Mouse (Mus musculus): ENCODE results near the gene Pgm5. TPM values are rescaled to one million over a fixed set of nuclear protein-coding genes. Genes with fewer than 3 reads are reported as not detected.

The Pgm5 gene
- polyA plus RNA-seq, 1 experiment from 2014 or later = 7.3 TPM

DNA sequence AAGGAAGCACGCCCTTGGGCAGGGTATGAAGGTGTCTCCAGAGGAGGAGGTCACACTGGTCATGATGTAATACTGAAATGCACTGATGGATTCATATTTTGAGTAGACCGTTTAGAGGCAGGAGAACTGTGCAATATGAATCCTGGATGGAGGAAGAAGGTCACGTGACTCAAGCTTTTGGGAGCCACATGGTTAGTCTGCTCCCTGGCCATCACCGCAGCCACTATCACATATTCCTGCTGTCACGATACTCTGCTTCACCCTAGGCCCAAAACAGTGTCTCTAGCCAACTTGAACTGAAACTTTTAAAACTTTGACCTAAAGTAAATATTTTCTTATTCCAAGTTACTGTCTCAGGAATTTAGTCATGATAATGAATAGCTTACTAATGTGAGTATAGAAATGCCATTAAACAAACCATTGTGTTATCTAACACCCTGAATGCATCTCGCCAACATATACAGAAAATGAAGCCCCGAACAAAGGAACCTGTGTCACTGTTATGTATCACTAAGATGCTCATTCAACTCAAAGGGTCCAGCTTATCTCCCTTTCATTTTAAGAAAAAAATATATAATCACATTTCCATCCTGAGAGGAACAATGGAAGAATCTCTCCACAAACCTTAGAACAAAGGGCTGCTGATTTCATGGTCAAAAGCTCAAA lies 108.6 kb downstream of the Pgm5 start:
- H3K9me3 ChIP-seq = no peaks in the 10 kb centered on the region
- 0 out of 2 replicates have a peak overlapping the region, but pooled peaks have one; percentile 62 for H3K27ac ChIP-seq
- no peak overlapping the region for H3K9ac ChIP-seq
- no peak overlapping the region for H3K4me3 ChIP-seq (replicated peaks)
- ATAC-seq = no peak
- WGBS = 78% methylated on average over 7 of the region's 7 CpGs
- H3K4me2 ChIP-seq (replicated peaks) = no peak overlapping the region
- H3K27me3 ChIP-seq (replicated peaks) = no peaks in the 10 kb centered on the region
- H3K36me3 ChIP-seq = no peaks in the 10 kb centered on the region
- peaks cover 13% of the 10 kb centered on the region for H3K4me1 ChIP-seq (replicated peaks)

DNA sequence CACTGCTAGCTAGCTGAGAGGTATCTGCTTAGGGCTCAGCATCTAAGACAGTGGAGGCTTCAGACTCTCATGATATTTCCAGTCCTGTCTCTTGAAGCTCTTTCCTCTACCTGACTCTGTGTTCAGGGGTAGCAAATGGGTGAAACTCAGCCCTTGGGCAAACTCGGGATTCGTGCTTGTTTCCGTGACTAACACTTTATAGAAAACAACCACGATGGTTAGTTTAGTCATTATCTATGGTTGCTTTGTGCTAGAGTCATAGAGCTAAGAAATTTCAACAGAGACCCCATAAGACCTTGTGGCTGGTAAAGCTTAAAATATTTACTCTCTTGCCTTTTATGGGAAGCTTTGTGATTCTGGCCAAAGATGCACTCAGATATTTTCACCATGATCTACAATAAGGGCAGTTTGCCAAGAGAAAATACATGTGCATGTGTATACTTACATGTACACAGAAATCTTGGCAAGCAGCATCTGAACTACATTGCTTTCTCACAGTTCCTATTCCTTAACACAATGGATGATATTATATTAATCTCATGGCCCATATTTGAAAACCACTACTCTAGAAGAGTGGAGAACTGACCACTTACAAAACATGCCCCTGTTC lies 115.3 kb downstream of the Pgm5 start:
- Histone ChIP-seq H3K9ac (no peak overlapping the region), H3K27me3 (replicated peaks) (no peaks in the 10 kb centered on the region), H3K4me1 (replicated peaks) (no peaks in the 10 kb centered on the region), H3K36me3 (no peaks in the 10 kb centered on the region), H3K27ac (peak overlapping the region; percentile 52; the same call in 1 of the 2 replicates), H3K4me3 (replicated peaks) (no peak overlapping the region), H3K4me2 (replicated peaks) (no peak overlapping the region), H3K9me3 (no peaks in the 10 kb centered on the region)
- 67% methylated on average over 4 of the region's 4 CpGs for WGBS
- no peak for ATAC-seq

DNA sequence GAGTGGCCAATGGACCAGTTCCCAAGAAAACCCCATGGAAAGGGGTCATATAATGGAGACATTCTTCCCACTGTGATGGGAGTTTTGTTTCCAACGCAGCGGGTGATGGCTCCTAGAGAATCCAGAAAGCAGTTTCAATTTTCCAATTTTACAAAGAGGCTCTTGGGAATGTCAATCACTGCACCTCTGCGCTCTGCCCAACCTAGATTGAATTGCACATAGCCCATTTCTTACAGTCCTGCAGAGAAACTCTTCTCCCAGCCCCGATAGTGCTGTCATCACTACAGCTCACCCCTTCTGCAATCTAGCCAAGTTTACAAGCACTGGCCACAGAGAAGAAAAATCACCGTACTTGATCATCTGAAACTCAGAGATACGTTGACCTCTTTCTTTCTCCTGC lies 119.0 kb downstream of the Pgm5 start:
- Histone ChIP-seq H3K4me3 (replicated peaks) (no peak overlapping the region), H3K27me3 (replicated peaks) (no peaks in the 10 kb centered on the region), H3K9me3 (no peaks in the 10 kb centered on the region), H3K4me1 (replicated peaks) (no peaks in the 10 kb centered on the region), H3K27ac (no peak overlapping the region), H3K9ac (no peak overlapping the region), H3K36me3 (no peaks in the 10 kb centered on the region), H3K4me2 (replicated peaks) (no peak overlapping the region)
- no peak for ATAC-seq
- 91% methylated on average over 6 of the region's 6 CpGs for WGBS

DNA sequence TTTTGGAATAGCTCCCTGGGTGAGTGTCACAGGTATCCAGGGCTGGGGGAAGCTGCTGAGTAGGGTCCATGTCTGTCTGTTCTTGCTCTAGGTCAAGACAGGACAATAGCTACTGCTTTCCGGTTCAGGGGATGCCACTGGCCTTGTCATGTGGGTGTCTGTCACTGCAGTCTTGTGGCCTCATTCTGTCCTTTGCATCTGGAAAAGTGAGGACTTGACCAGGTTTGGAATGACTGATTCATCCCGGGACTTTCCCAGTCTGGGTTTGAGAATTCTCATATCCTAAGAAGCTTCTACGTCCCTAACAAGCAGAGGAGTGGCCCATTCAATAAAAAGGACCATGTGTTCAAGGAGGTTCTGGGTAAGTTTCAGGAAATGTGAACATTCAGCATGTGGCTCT lies 122.9 kb downstream of the Pgm5 start:
- Histone ChIP-seq H3K27me3 (replicated peaks) (no peaks in the 10 kb centered on the region), H3K36me3 (no peaks in the 10 kb centered on the region), H3K9me3 (no peaks in the 10 kb centered on the region), H3K9ac (no peak overlapping the region), H3K4me2 (replicated peaks) (no peak overlapping the region), H3K4me1 (replicated peaks) (no peaks in the 10 kb centered on the region), H3K27ac (no peak overlapping the region), H3K4me3 (replicated peaks) (no peak overlapping the region)
- WGBS = 93% methylated on average over 3 of the region's 3 CpGs
- ATAC-seq = no peak

DNA sequence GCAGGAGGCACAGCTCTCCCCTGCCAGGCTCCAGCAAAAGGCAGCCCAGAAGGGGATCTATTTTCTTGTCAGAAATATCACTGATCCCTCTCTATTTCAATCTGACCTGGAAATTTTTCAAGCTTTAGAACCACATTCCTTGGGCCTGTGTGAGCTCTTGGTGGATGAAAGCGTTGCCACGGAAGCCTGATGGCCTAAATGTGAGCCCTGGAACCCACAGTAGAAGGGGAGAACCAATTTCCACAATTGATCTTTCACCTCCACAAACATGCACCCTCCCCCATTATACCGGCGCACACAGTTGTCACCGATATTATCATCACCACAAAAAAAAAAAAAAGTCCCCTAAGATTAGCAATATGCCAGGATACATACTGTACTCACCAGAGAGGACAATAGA lies 123.6 kb downstream of the Pgm5 start:
- Histone ChIP-seq H3K4me3 (replicated peaks) (no peak overlapping the region), H3K4me1 (replicated peaks) (no peaks in the 10 kb centered on the region), H3K27me3 (replicated peaks) (no peaks in the 10 kb centered on the region), H3K27ac (no peak overlapping the region; the same call in 1 of the 2 replicates), H3K9me3 (no peaks in the 10 kb centered on the region), H3K9ac (no peak overlapping the region), H3K36me3 (no peaks in the 10 kb centered on the region), H3K4me2 (replicated peaks) (no peak overlapping the region)
- WGBS = 96% methylated on average over 5 of the region's 5 CpGs
- no peak for ATAC-seq

DNA sequence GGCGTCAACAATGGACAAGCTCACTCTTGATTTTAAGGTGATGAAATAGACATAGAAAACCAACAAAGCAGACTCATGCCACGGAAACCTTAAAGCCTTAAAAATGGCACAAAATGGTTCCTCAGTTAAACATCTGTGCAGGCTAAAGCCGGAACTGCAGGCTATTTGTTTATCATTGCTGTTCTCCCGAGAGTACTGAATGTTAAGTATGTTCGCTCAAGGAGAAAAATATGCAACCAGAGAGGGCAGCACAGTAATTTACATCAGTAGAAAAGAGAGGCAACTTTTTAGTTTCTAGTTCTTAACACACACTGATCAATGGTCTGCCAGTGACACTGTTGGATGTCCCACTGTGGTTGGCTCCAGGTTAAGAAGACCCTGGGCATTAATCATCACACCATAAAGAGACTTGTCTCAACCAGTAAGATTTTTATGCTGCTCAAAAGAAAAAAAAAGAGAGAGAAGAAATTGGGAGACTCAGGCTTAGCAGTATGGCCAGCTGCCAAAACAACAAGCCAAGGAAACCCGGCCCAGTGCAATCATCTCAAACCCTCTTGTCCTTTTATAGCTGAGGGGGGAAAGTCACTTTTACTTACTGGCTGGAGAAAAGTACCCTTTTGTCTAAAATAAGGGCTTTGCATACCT lies 126.0 kb downstream of the Pgm5 start:
- Histone ChIP-seq H3K36me3 (no peaks in the 10 kb centered on the region), H3K27me3 (replicated peaks) (no peaks in the 10 kb centered on the region), H3K4me2 (replicated peaks) (no peak overlapping the region), H3K4me3 (replicated peaks) (no peak overlapping the region), H3K4me1 (replicated peaks) (no peaks in the 10 kb centered on the region), H3K9ac (no peak overlapping the region), H3K9me3 (no peaks in the 10 kb centered on the region), H3K27ac (0 out of 2 replicates have a peak overlapping the region, but pooled peaks have one; percentile 40)
- peak; percentile 49; the same call in 1 of the 2 replicates for ATAC-seq
- 41% methylated on average over 6 of the region's 6 CpGs for WGBS

DNA sequence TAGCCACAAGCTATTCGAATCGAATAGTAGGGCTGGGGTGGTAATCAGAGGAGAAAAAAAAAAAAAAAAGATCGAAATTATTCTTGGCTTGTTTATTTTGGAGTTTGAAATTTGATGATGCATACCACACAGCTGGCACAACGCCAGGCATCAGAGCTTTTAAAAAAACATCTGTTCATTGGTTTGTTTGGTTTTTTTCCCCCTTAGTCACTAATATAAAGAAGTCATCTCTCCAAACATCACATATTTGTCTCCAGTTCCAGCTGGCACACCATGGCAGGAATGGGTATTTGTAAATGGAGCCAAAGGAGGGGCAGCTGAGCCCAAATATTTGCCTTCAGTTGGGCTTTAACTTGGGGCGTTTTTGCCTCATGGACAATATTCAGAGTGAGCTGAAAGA lies 131.0 kb downstream of the Pgm5 start:
- Histone ChIP-seq H3K4me3 (replicated peaks) (no peak overlapping the region), H3K27ac (no peak overlapping the region), H3K27me3 (replicated peaks) (no peaks in the 10 kb centered on the region), H3K36me3 (no peaks in the 10 kb centered on the region), H3K9me3 (no peaks in the 10 kb centered on the region), H3K4me1 (replicated peaks) (0 out of 2 replicates have a peak, but pooled peaks cover 3% of the 10 kb centered on the region), H3K9ac (no peak overlapping the region), H3K4me2 (replicated peaks) (no peak overlapping the region)
- ATAC-seq = no peak
- 42% methylated on average over 5 of the region's 5 CpGs for WGBS

DNA sequence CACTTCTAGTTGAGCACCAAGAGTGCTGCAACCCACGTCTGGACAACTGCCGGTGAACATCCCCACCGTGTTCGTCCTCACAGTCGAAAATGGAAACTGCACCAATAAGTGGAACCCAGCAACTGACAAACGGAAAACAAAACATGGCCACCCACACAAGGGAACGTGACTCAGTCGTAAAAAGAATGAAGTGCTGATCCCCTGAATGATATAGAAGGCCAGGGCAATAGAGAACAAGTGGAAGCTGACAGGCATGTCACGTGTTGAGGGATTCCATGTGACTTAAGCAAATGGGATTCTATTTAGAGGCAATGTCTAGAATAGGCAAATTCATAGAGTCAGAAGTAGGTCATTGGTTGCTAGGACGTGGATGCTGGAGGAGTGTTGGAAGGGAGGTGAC lies 137.3 kb downstream of the Pgm5 start:
- H3K4me2 ChIP-seq (replicated peaks) = no peak overlapping the region
- 83% methylated on average over 10 of the region's 10 CpGs for WGBS

DNA sequence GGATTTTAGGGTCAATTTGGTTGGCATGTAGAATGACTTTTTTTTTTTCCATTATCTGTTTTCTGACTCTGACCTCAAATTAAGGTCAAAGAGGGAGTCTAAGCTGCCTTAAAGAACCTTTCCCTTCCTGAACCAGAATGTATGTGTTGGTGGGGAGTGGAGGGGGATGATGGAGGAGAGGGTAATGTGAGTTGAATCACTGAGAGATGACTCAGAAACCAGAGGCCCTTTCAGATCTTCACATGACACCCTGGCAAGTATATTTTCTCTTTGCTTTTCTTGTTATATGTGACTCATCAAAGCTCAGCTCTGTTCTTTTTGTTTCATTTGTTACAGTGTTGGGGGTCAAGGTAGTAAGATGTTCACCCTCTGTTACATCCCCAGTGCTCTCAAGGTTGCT lies 141.2 kb downstream of the Pgm5 start:
- Histone ChIP-seq H3K4me1 (replicated peaks) (no peaks in the 10 kb centered on the region), H3K27ac (no peak overlapping the region), H3K4me2 (replicated peaks) (no peak overlapping the region), H3K9me3 (no peaks in the 10 kb centered on the region), H3K27me3 (replicated peaks) (no peaks in the 10 kb centered on the region), H3K36me3 (no peaks in the 10 kb centered on the region), H3K9ac (no peak overlapping the region), H3K4me3 (replicated peaks) (no peak overlapping the region)
- no peak for ATAC-seq

More for the DNA sequence above, 137.3 kb downstream of the Pgm5 start:
- H3K4me1 ChIP-seq (replicated peaks) = no peaks in the 10 kb centered on the region
- no peak for ATAC-seq
- H3K4me3 ChIP-seq (replicated peaks) = no peak overlapping the region
- H3K9ac ChIP-seq = no peak overlapping the region
- no peaks in the 10 kb centered on the region for H3K36me3 ChIP-seq
- no peaks in the 10 kb centered on the region for H3K9me3 ChIP-seq
- no peak overlapping the region for H3K27ac ChIP-seq
- no peaks in the 10 kb centered on the region for H3K27me3 ChIP-seq (replicated peaks)

DNA sequence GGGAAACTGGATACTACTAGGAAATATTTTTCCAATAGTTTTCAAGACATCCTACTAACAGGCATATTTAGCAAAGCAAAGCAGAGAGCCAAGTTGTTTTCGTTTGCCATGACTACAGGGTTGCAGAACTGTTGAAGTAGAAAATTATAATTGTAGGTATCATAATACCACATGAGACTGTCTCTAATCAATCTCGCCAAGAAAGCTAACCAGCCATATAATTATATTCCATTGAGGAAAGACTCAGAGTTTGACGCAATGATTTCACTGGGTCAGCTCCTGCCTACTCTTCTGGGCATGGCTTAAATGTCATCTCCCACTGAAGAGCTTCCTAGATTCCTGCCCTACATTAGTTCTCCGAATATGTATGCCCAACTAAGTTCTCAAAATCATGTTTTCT lies 142.2 kb downstream of the Pgm5 start:
- Histone ChIP-seq H3K4me1 (replicated peaks) (no peaks in the 10 kb centered on the region), H3K27ac (no peak overlapping the region), H3K4me2 (replicated peaks) (no peak overlapping the region), H3K9ac (no peak overlapping the region), H3K36me3 (no peaks in the 10 kb centered on the region), H3K9me3 (no peaks in the 10 kb centered on the region), H3K27me3 (replicated peaks) (no peaks in the 10 kb centered on the region), H3K4me3 (replicated peaks) (no peak overlapping the region)
- no peak for ATAC-seq
- 94% methylated on average over 4 of the region's 4 CpGs for WGBS

DNA sequence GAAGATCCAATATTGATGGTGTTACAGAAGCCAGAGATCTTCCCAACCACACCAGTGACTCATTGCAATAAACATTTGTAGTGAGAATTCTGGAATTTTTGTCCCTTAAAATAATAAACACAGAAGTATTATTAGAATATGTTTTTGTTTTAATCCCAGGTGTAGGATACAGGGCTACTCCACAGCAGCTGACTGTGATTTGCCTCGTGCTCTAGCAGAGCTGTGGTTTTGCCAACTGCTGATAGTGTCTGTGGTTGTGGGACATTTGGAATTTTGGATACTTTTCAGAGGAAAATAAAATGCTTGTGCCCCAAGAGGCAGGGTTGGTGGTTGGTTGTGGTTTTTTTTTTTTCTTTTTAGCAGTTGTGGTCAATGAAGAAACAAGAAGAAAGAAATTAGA lies 143.6 kb downstream of the Pgm5 start:
- no peak overlapping the region for H3K9ac ChIP-seq
- no peak overlapping the region for H3K27ac ChIP-seq
- H3K4me3 ChIP-seq (replicated peaks) = no peak overlapping the region
- no peaks in the 10 kb centered on the region for H3K9me3 ChIP-seq
- ATAC-seq = no peak
- no peak overlapping the region for H3K4me2 ChIP-seq (replicated peaks)
- no peaks in the 10 kb centered on the region for H3K4me1 ChIP-seq (replicated peaks)
- H3K27me3 ChIP-seq (replicated peaks) = no peaks in the 10 kb centered on the region
- H3K36me3 ChIP-seq = no peaks in the 10 kb centered on the region
- WGBS = 63% methylated on average over 1 of the region's 1 CpGs

DNA sequence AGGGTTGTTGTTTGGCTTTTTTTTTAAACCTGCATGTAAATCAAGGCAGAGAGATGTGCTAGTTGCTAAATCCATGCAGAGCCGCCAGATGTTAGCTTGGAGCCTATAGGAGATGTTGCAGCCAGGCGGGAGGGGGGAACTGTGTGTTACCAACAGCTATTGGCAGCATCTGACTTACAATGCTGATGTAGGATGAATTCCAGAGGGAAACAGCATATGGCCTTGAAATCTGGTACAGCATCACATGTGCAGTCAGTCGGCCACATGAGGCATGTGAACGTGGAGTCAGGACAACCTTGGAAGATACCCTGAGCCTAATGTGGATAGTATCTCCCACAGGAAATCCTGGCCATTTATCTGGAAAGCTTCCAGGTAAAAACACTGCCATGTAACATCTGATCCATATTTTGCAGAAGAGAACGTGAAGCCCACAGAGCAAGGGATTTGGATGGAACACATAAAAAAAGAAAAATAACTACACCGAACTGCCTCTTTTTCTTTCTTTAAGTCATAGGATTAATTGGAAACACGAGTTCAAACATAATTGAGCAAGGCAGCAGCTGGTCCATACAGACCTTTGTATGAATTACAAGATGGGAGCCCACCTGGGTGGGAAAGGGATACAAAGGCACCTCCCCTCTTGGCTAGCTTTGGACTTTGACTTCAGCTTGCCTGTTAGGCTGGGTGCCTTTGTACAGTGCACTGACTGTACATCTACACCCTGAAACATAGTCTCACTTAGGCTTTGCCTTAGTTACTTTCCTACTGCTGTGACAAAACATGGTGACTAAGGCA lies 145.2 kb downstream of the Pgm5 start:
- no peaks in the 10 kb centered on the region for H3K27me3 ChIP-seq (replicated peaks)
- WGBS = 76% methylated on average over 7 of the region's 7 CpGs
- H3K9me3 ChIP-seq = no peaks in the 10 kb centered on the region
- no peak overlapping the region for H3K4me3 ChIP-seq (replicated peaks)
- no peak overlapping the region for H3K27ac ChIP-seq
- no peaks in the 10 kb centered on the region for H3K36me3 ChIP-seq
- H3K9ac ChIP-seq = no peak overlapping the region
- no peak overlapping the region for H3K4me2 ChIP-seq (replicated peaks)
- no peaks in the 10 kb centered on the region for H3K4me1 ChIP-seq (replicated peaks)
- ATAC-seq = no peak

Measured in intestine, embryonic 15.5 days (tissue).